Mouse (Mus musculus) CD4-positive naive resting alpha-beta T cell, adult 76 days (primary cell): ENCODE measurements around the gene Map2k3. TPM values are rescaled to one million over a fixed set of nuclear protein-coding genes. Genes with fewer than 3 reads are reported as not detected.

Experiments used
- total RNA-seq: library from RNA; stranded (reverse); gene quantifications from one replicate; pipeline ENCODE4 v1.2.4, GENCODE M21; 2023

Map2k3 gene
- 28.3 TPM for total RNA-seq

GRCm38 (mm10) chr11:60931869-60932481 lies at the start of gene Map2k3:
Gene Map2k3, plus strand, starts transcription at chr11:60932033.

GRCm38 (mm10) chr11:60914491-60914890 lies 17.3 kb upstream of the Map2k3 start, which contains the start of gene Natd1:
Gene Natd1, minus strand, starts transcription at chr11:60914750.

Other genes with a start within 250 kb of the Map2k3 start
- 31.2 TPM for gene Llgl1, start 232.3 kb upstream of the Map2k3 start, total RNA-seq
- 158 TPM for gene Flii, start 204.8 kb upstream of the Map2k3 start, total RNA-seq
- 14.3 TPM for gene Mief2, start 203.6 kb upstream of the Map2k3 start, total RNA-seq
- 24.5 TPM for gene Top3a, start 154.7 kb upstream of the Map2k3 start, total RNA-seq
- 86.8 TPM for gene Smcr8, start 154.5 kb upstream of the Map2k3 start, total RNA-seq
- 11.4 TPM for gene Shmt1, start 120.3 kb upstream of the Map2k3 start, total RNA-seq
- gene Dhrs7b, start 101.4 kb upstream of the Map2k3 start, total RNA-seq, result 11.8 TPM
- gene Tmem11, start 52.8 kb upstream of the Map2k3 start, total RNA-seq, result 26.3 TPM
- 12.4 TPM for gene Natd1, start 17.3 kb upstream of the Map2k3 start, total RNA-seq
- gene Kcnj12, start 90.5 kb downstream of the Map2k3 start, total RNA-seq, result not detected
- 23.4 TPM for gene Tnfrsf13b, start 194.7 kb downstream of the Map2k3 start, total RNA-seq
- gene Usp22, start 243.0 kb downstream of the Map2k3 start, total RNA-seq, result 98.3 TPM